Mouse (Mus musculus) lung, postnatal 0 days (tissue): Measurements from ENCODE around the gene Vps51. TPM values are rescaled to one million over a fixed set of nuclear protein-coding genes. Genes with fewer than 3 reads are reported as not detected.
"Not testable (repeated sequence)": the region's sequence is repeated elsewhere in the genome, so short reads cannot be mapped to it uniquely, and the experiment has no call there.

Experiments used
- ATAC-seq: fragments of 200-750 bp; cut with Nextera tagmentation; 2 replicates; pipeline ENCODE4 v1.8.0; 2017; ENCODE audit warnings: moderate library complexity
- DNase-seq: peaks from one replicate; pipeline ENCODE4 v3.0.0-alpha.2; 2016; ENCODE audit warnings: low spot score
- H3K27ac ChIP-seq: fragments of 300-500 bp; sonication (generic); 2 replicates; pipeline ENCODE4 v1.5.1; 2014; ENCODE audit warnings: antibody characterized with exemption, mild to moderate bottlenecking, low read length, mixed read lengths
- H3K27me3 ChIP-seq: fragments of 300-500 bp; sonication (generic); replicated peaks from 2 replicates; pipeline ENCODE4 v1.6.1; 2014; ENCODE audit warnings: low read length, mixed read lengths; ENCODE audit not compliant: insufficient read depth
- H3K36me3 ChIP-seq: fragments of 300-500 bp; sonication (generic); 2 replicates; pipeline ENCODE4 v1.6.1; 2014; ENCODE audit warnings: low read length, mixed read lengths; ENCODE audit not compliant: insufficient read depth
- H3K4me1 ChIP-seq: fragments of 300-500 bp; sonication (generic); 2 replicates; pipeline ENCODE4 v1.6.1; 2014; ENCODE audit warnings: antibody characterized with exemption, low read depth, low read length, mixed read lengths; ENCODE audit not compliant: insufficient read depth
- H3K4me2 ChIP-seq: fragments of 300-500 bp; sonication (generic); replicated peaks from 2 replicates; pipeline ENCODE4 v1.6.1; 2014; ENCODE audit warnings: low read depth, mild to moderate bottlenecking, low read length, moderate library complexity, mixed read lengths
- H3K4me3 ChIP-seq: fragments of 300-500 bp; sonication (generic); 2 replicates; pipeline ENCODE4 v1.5.1; 2014; ENCODE audit warnings: low read depth, low read length
- H3K9ac ChIP-seq: fragments of 300-500 bp; sonication (generic); replicated peaks from 2 replicates; pipeline ENCODE4 v1.6.1; 2014; ENCODE audit warnings: low read depth, mild to moderate bottlenecking
- H3K9me3 ChIP-seq: fragments of 300-500 bp; sonication (generic); 2 replicates; pipeline ENCODE4 v1.6.1; 2016; ENCODE audit warnings: low read length, mixed read lengths
- CTCF ChIP-seq: IDR thresholded peaks from 2 replicates; pipeline ENCODE4 v1.5.1; 2016; ENCODE audit warnings: antibody characterized with exemption, mild to moderate bottlenecking
- EP300 ChIP-seq: IDR thresholded peaks from 2 replicates; pipeline ENCODE4 v1.6.1; 2016; ENCODE audit warnings: antibody characterized with exemption, mild to moderate bottlenecking, control low read depth
- WGBS: fragments of 180-500 bp; shearing (Covaris S2); extraction: QIAGEN DNeasy Blood & Tissue Kit; methylation state at CpG from one replicate; pipeline ENCODE4 v1.1.7; 2014; 5-methylcytosine and 5-hydroxymethylcytosine counted together
- polyA plus RNA-seq: library from polyadenylated mRNA; unstranded; fragments of >200 nt; fragmentation: Nextera tagmentation; extraction: Ambion mirVana; gene quantifications from 2 replicates; pipeline ENCODE4 v1.2.1, GENCODE M21; 2015

Vps51 gene
- polyA plus RNA-seq, 1 experiment from 2014 or later: 52.7 TPM

DNA sequence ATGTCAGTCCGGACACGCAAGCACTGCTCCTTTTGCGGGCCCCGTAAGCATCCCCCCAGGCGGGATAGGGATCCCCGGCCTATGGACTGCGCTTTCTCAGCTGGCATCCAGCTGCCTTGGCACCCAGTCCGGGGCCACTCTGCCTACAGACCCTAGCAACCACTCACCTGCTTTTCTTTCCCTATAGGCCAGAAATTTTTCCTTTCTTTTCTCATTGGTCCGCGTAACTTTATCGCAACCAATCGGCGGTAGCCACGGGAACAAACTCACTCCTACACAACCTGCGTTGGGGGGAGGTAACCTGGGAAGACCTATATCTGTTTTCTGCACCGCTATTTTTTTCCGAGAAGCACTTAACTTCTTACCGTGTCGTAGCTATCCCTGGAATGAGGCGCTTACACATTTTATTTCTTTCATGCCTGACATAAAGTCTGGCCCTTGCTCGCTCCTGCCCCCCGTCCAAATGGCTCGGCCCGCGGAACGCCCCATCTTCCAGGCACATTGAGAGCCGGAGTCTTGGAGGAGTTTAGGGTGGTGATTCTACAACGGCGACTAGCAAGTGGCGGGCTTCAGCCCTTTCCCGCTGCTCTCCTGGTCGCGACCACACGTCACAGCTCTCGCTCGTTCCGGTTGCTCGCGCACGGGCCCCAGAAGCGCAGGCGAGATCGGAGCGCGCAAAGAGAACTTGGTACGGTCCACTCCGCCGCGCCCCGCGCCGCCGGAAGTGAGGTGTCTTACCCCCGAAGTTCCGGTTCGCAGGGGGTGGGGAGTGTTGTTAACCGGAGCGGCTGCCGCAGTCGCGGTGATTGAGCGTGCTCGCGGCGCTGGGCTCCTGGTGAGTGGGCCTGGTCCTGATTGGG is 30.5 kb downstream of the Vps51 start, which contains the start of gene Syvn1:
Gene Syvn1 (plus strand): TSS at position 283 of the 860 bp plus-strand sequence.
- H3K4me2 ChIP-seq: peak within 1 kb of the TSS; percentile 92
- no peak; the same call in 1 of the 2 replicates for TF ChIP-seq CTCF
- peak; percentile 77; the same call in 1 of the 2 replicates for TF ChIP-seq EP300
- under 1% methylated on average over 59 of the region's 65 CpGs for WGBS
- peak within 1 kb of the TSS; percentile 87 for H3K9ac ChIP-seq
- ATAC-seq (peak; percentile 93), DNase-seq (peak; percentile 98)
- H3K36me3 ChIP-seq: peaks cover 21% of the 10 kb centered on the region
- peaks cover 6% of the 10 kb centered on the region; the same call in 1 of the 2 replicates for H3K4me1 ChIP-seq
- no peaks in the 10 kb centered on the region for H3K9me3 ChIP-seq
- H3K27me3 ChIP-seq: no peaks in the 10 kb centered on the region
- H3K4me3 ChIP-seq: peak within 1 kb of the TSS; percentile 93
- H3K27ac ChIP-seq: peak within 1 kb of the TSS; percentile 98

DNA sequence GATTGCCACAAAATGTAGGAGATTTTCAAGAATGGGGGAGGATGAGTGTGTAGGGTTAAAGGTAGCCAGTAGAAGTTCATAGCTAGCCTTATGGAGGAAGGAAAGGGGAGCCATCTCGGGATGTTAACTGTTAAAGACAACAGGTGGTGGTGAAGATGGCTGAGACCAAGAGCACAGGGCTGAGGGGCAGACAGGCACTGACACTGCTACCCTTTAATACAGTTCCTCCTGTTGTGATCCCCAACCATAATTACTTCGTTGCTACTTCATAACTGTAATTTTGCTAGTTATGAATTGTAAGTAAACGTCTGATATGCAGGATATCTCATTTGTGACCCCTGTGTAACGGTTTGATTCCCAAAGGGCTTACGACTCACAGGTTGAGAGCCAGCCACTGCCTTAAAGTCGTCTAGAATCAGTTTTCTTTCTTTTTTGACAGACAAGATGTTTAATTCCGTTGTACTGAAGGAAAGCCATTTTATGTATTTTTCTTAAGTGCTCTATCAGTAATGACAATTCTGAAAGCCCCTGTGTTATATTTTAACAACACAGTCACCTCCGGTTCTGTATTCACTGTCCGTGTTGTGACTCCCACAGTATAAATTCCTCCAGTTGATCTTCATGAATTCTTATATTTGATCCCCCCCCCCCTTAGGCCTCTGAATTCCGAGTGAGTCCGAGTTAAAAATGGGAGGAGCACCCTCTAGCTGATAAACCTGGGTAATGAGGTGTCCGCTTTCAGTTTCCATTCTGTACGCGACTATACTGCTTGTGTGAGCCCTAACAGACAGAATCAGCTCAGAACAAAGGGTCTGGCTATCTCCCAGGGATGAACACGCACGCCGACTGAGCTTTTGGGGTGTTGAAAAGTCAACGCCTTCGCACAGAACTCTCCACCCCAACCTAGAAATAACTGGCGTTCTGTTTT is 31.4 kb downstream of the Vps51 start:
- peak overlapping the region; percentile 93 for H3K4me3 ChIP-seq
- no peaks in the 10 kb centered on the region for H3K27me3 ChIP-seq
- peak; percentile 31 for ATAC-seq
- peaks cover 12% of the 10 kb centered on the region; the same call in 1 of the 2 replicates for H3K36me3 ChIP-seq
- peak; percentile 71 for DNase-seq
- WGBS: 13% methylated on average over 20 of the region's 20 CpGs
- peak overlapping the region; percentile 63 for H3K9ac ChIP-seq
- TF ChIP-seq EP300 (no peak), CTCF (peak; percentile 39)
- H3K27ac ChIP-seq: peak overlapping the region; percentile 98
- H3K4me2 ChIP-seq: peak overlapping the region; percentile 92
- no peaks in the 10 kb centered on the region for H3K9me3 ChIP-seq
- peaks cover 6% of the 10 kb centered on the region; the same call in 1 of the 2 replicates for H3K4me1 ChIP-seq

DNA sequence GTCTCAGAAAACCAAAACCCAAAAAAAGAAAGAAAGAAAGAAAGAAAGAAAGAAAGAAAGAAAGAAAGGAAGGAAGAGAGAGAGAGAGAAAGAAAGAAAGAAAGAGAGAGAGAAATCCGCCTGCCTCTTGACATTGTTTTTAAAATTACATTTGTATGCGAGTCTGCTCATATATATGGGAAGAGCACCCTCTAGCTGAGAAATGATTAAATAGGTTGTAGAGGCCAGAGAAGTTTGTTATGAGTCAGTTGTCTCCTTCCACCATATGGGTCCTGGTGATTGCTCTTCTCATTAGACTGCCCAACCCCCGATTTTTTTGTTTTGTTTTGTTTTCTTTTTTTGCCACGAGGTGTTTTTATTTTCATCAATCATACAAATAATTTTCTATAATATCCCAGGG is 32.9 kb downstream of the Vps51 start:
- peak; percentile 90 for DNase-seq
- peak; percentile 70 for TF ChIP-seq CTCF
- H3K27ac ChIP-seq, H3K9me3 ChIP-seq, ATAC-seq, H3K4me2 ChIP-seq, H3K4me1 ChIP-seq, H3K27me3 ChIP-seq, H3K9ac ChIP-seq, H3K4me3 ChIP-seq, H3K36me3 ChIP-seq: not testable (repeated sequence)
- 21% methylated on average over 4 of the region's 4 CpGs for WGBS

DNA sequence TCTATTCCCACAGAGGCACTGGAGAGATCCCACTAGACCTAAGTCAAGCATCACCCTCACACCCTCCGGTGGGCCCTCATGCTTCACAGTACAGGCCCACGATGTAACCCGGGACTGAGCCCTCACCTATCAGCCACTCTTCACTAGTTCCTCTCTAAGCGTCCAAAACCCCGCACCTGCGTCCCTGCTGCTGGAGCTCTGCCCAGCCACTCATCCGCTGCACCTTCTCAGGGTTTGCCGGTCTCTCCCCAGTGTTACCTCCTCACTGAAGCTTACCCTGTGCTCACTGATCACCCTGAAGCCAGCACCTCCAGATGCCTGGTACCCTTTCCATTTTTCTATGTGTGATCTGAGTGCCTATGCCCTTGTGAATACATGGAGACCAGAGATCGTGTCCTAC is 34.7 kb downstream of the Vps51 start:
- H3K4me1 ChIP-seq: peaks cover 6% of the 10 kb centered on the region; the same call in 1 of the 2 replicates
- no peak overlapping the region for H3K4me3 ChIP-seq
- DNase-seq (no peak), ATAC-seq (no peak)
- H3K9me3 ChIP-seq: no peaks in the 10 kb centered on the region
- no peak overlapping the region for H3K9ac ChIP-seq
- no peak overlapping the region for H3K27ac ChIP-seq
- TF ChIP-seq CTCF (no peak), EP300 (no peak)
- no peak overlapping the region for H3K4me2 ChIP-seq
- H3K27me3 ChIP-seq: no peaks in the 10 kb centered on the region
- 68% methylated on average over 9 of the region's 9 CpGs for WGBS
- no peaks in the 10 kb centered on the region for H3K36me3 ChIP-seq

DNA sequence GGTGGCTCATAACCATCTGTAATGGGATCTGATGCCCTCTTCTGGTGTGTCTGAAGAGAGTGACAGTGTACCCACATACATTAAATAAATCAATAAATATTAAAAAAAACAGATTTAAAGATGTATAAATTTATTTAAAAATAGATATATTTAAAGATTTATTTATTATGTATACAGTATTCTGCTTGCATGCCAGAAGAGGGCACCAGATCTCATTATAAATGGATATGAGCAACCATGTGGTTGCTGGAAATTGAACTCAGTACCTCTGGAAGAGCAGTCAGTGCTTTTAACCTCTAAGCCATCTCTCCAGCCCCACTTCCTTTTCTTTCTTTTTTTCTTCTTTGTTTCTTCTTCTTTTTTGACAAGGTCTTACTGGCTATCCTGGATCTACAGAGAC is 37.0 kb downstream of the Vps51 start:
- Histone ChIP-seq H3K27me3 (no peaks in the 10 kb centered on the region), H3K4me2 (no peak overlapping the region), H3K9ac (no peak overlapping the region), H3K27ac (no peak overlapping the region), H3K36me3 (no peaks in the 10 kb centered on the region), H3K4me3 (no peak overlapping the region), H3K9me3 (no peaks in the 10 kb centered on the region), H3K4me1 (no peaks in the 10 kb centered on the region)
- no peak for TF ChIP-seq EP300
- TF ChIP-seq CTCF: no peak
- ATAC-seq (no peak), DNase-seq (no peak)

DNA sequence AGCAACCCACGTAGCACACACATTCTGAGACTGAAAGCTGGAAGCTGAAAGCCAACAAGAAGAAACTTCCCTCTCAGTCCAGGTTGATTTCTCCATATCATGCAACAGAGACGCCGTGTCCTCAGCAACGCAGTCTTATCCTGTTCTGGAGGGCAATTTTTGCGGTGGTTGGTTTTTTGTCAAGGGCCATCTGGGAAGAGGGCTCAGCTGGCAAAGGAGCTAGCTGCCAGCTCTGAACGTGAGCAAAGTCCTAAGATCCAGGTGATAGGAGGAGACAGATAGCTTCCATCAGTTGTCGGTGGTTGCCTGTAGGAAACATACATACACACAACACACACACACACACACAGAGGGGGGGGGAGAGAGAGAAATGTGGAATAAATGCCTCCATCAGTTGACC is 38.7 kb downstream of the Vps51 start:
- Histone ChIP-seq H3K9ac (no peak overlapping the region), H3K4me2 (no peak overlapping the region), H3K4me3 (no peak overlapping the region), H3K4me1 (no peaks in the 10 kb centered on the region), H3K9me3 (no peaks in the 10 kb centered on the region), H3K36me3 (no peaks in the 10 kb centered on the region), H3K27me3 (no peaks in the 10 kb centered on the region), H3K27ac (no peak overlapping the region)
- TF ChIP-seq CTCF (no peak), EP300 (no peak)
- ATAC-seq (no peak), DNase-seq (no peak)
- WGBS: 73% methylated on average over 7 of the region's 7 CpGs
